Mouse (Mus musculus): ENCODE results near the gene D930020B18Rik.
A peak's percentile ranks its signal among the peaks of the same experiment; 100 is the strongest.

The D930020B18Rik gene

GRCm38 (mm10) chr10:121640150-121640930 lies 1.0 kb upstream of the D930020B18Rik start:
- no peak for DNase-seq

GRCm38 (mm10) chr10:121640944-121641271 lies 480 bp upstream of the D930020B18Rik start:
- no peak for DNase-seq

DNA sequence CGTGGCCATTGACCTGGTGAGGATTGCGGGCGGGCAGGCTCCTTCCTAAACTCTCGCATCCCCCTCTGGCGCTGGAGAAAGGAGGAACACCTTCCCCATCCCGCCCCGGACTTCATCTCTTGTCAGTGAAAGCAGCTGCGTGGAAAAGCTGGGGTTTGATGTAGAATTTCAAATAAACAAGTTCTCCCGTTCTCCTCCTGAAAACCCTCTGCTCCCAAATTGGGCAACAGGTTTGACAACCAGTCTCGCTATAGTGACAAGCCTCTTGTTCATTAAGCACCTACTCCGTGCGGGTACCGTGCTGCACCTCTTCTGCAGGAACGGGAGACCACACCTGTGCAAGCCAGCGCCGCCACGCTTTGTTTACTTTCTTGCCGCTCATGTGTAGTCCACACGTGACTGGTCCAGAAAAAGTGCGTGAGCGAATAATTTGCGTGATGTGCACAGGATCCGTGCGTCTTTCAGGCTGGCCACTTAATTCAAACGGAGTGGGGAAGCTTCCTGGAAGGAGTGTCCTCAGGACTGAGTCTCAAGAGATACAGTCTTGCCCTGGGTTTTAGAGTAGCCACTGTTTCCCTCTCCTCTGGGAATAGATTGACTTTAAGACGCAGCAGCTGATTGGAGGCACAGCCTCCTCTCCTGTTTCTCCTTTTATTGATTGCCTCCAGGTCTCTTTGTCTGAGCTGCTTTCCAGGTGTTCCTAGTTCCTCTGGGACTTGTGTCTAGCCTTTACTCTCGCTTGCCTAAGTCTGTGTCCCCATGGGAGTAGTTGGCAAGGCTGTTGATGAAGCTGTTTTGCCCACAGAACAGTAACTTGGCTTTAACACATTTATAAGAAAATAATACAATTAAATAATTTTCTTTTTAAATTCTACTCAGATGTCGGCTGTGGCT lies 913 bp downstream of the D930020B18Rik start:
- no peak for DNase-seq

GRCm38 (mm10) chr10:121646294-121646693 lies 4.9 kb downstream of the D930020B18Rik start:
- no peak for DNase-seq

- no peak for DNase-seq
Observed at GRCm38 (mm10) chr10:121653079-121653478, 11.7 kb downstream of the D930020B18Rik start.

DNA sequence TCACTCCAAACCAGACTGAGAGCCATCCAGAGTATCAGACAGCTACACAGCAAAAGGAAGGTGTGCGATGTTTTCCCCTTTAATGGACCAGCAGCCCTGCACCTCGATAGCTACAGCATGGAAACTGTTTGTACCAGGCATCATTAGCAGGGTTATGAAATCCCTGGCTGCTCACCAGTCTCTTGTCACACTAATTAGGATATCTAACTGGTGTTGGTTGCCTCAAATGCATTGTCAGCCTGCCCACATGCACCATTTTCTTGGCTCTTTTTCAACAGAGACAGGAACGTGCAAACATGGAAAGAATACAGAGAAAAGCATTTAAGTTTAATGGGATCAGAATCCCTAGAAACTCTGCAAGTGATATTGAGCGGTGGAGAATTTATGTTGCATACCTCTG lies 14.5 kb downstream of the D930020B18Rik start:
- DNase-seq: no peak

DNA sequence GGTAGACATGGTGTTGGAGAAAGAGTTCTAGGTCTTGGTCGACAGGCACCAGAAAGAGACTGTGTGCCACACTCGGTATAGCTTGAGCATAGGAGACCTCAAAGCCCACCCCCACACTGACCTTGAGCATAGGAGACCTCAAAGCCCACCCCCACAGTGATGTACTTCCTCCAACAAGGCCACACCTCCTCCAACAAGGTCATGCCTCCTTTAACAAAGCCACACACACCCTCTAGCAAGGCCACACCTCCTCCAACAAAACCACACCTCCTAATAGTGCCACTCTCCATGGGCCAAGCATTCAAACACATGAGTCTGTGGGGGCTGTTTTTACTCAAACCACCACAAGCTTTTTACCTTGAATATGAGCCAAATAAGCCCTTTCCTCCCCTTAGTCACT lies 21.3 kb downstream of the D930020B18Rik start:
- DNase-seq: no peak

GRCm38 (mm10) chr10:121663599-121663998 lies 22.2 kb downstream of the D930020B18Rik start:
- no peak for DNase-seq

GRCm38 (mm10) chr10:121665631-121666145 lies 24.3 kb downstream of the D930020B18Rik start:
- no peak for DNase-seq

DNA sequence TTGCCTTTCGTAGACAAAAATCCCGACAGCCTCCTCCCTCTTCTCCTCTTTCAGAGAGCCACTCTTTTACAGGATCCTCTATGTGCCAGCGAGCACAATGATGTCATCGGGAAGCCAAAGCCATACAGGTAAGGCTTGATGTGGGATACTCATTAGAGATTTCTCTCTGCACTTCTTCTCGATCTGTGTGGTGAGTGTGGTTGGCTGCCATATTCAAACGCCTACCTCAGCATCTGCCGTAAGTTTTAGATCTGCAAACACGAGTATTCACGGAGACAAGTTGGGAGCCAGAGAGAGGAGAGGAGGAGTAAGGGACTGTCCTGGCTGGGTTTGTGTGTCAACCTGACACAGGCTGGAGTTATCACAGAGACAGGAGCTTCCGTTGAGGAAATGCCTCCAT lies 27.7 kb downstream of the D930020B18Rik start:
- no peak for DNase-seq

- DNase-seq: no peak
Observed at GRCm38 (mm10) chr10:121677019-121677418, 35.6 kb downstream of the D930020B18Rik start.

- no peak for DNase-seq
Observed at GRCm38 (mm10) chr10:121680902-121681301, 39.5 kb downstream of the D930020B18Rik start.

DNA sequence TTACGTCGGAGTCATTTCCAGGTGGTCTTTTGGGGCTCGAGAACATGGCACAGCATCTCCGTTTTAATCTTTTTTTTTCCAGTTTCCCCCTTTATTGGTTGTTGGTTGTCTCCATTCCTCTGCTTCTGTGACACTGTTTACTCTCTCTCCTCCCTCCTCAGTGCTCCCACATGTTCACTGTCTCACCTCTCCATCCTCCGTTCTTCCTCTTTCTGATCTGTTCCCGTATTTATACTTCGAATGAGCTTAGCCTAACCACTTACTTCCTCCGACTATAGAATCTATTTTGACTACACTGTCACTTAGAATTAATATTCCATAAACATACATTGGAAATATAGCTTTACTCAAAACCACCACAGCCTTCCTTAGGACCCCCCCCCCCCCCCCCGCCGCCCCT lies 41.2 kb downstream of the D930020B18Rik start:
- DNase-seq: no peak

GRCm38 (mm10) chr10:121686153-121686660 lies 44.8 kb downstream of the D930020B18Rik start:
- no peak for DNase-seq

DNA sequence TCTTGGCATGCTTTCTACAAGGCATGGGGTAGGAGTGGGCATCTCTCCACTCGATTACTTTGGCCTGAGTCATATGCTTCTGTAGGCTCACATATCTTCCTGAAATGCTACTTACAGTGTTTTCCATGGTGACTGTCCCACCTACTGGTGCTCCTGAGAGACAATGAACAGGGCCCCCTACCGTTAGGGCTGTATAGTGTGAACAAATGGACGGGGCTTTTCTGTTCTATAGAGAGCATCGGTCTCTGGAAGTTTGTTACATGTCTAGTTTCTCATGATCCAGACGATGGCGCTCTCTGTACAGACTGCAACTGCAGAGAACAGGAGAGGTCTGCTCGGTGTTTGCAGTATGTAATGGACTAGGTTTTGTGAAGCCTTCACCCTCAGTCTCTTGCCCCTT lies 46.1 kb downstream of the D930020B18Rik start:
- DNase-seq: no peak

- peak; percentile 74 for DNase-seq
Observed at GRCm38 (mm10) chr10:121689591-121690314, 48.4 kb downstream of the D930020B18Rik start.

DNA sequence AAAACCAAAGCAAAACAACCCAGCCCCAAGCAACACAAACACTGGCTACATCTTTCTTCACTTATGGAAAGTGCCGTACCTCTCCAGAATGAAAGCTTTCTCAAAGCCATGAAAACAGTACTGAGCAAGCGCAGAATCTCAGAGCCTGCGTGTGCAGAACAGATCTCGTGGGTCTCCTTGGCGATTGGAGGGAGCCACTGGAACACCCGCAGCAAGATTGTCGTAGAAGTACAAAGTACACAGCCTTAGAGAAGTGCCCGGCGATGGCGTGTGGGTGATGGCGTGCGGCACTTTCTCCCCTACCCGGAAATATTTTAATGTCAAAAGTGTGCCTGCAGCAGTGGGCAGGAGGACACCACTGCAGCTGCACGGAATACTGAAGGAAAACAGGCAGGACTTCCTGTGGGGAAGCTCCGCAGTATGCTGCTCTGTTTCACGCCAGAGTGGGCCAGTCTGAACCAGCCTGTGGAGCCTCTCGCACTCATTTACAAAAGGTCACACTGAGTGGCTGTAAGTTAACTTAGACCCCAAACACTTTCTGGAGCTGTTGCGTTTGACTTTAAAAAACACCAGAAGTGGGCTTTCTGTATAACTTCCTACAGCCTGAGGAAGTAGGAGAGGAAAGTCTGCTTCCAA lies 51.7 kb downstream of the D930020B18Rik start:
- peak; percentile 9 for DNase-seq

GRCm38 (mm10) chr10:121694567-121694966 lies 53.2 kb downstream of the D930020B18Rik start:
- no peak for DNase-seq

- DNase-seq: no peak
Observed at GRCm38 (mm10) chr10:121701296-121702248, 60.2 kb downstream of the D930020B18Rik start.

DNA sequence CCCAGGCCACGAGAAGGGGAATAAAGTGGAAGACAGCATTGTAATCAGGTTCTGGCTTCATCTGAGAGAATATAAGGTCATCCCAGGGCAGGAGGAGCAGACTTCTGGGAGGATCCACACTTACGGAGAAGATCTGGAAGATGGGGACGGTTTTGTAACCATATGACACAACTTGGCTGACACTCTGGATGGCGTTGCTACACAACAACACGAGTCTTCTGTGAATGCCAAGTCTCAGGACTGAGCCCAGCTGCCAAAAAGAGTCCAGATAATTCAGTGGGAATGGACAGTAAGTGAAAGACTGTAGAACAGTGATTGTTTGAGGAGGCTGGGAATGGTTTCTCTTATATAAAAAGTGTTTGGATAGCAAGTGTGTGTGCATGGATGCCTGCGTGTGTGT lies 62.2 kb downstream of the D930020B18Rik start:
- DNase-seq: no peak

DNA sequence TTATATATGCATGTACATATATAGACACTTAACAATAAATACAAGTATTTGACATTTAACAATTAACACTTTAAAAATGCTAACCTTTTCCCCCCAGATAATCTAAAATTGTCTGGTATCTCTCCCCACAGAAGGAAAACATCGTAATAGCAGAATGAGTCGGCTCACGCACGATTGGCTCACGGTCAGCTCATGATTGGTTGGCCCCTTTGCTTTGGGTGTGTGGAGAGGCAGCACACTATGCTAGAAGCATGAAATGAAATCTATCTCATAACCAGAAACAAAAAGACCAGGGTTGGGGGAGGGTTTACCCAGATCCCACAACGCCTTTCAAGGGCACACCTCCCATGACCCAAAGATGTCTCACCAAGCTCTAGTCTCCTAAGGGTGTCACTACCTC lies 63.5 kb downstream of the D930020B18Rik start:
- DNase-seq: no peak
